Mouse (Mus musculus) adrenal gland, postnatal 4 days (tissue): ENCODE results near the gene Degs1. TPM values are rescaled to one million over a fixed set of nuclear protein-coding genes. Genes with fewer than 3 reads are reported as not detected.
"Not testable (repeated sequence)": the region's sequence is repeated elsewhere in the genome, so short reads cannot be mapped to it uniquely, and the experiment has no call there.

Experiments used
- DNase-seq, 2 experiments: peaks; one replicate each; pipeline ENCODE4 v3.0.0; 2021 to 2022; ENCODE audit warnings: low spot score in 2 of 2, mixed read lengths in 2 of 2
- long read RNA-seq, 2 experiments: library from polyadenylated mRNA; stranded (forward); transcript quantifications; one replicate each; pipeline ENCODE4 v2.0.0; 2021
- total RNA-seq, 2 experiments: library from RNA; stranded (reverse); gene quantifications; 2 replicates each; pipeline ENCODE4 v1.2.3; 2021

Gene Degs1
- total RNA-seq, result 10 to 100 TPM; 88.7 to 90.2 TPM
- long read RNA-seq, experiment 1, transcript Degs1-201 (3 exons, 2,048 nt), result major isoform, 105 of 125 reads
- long read RNA-seq, experiment 1, partial matches to known transcripts, result 5 of 125 reads
- long read RNA-seq, experiment 1, other reads (novel, unspliced or antisense), result 13 of 125 reads
- long read RNA-seq, experiment 2, transcript Degs1-201 (3 exons, 2,048 nt), result major isoform, 134 of 201 reads
- long read RNA-seq, experiment 2, partial matches to known transcripts, result 11 of 201 reads
- long read RNA-seq, experiment 2, other reads (novel, unspliced or antisense), result 56 of 201 reads

GRCm38 (mm10) chr1:182282091-182283075 is at the start of gene Degs1:
Gene Degs1, minus strand, starts transcription at chr1:182282804.
- peak; percentile 93 for DNase-seq

- DNase-seq, result no peak
These were observed 43.3 kb upstream of the Degs1 start for GRCm38 (mm10) chr1:182325919-182326318.

- DNase-seq, result no peak
These were observed 41.9 kb upstream of the Degs1 start for GRCm38 (mm10) chr1:182324552-182324951.

- DNase-seq, result no peak
These were observed 40.5 kb upstream of the Degs1 start for GRCm38 (mm10) chr1:182323139-182323538.

- DNase-seq, result no peak
These were observed 31.6 kb upstream of the Degs1 start for GRCm38 (mm10) chr1:182314201-182314600.

- DNase-seq, result no peak
These were observed 30.6 kb upstream of the Degs1 start for GRCm38 (mm10) chr1:182313181-182313580.

- DNase-seq, result no peak
These were observed 28.8 kb upstream of the Degs1 start for GRCm38 (mm10) chr1:182311376-182311775.

- DNase-seq, result no peak
These were observed 27.7 kb upstream of the Degs1 start for GRCm38 (mm10) chr1:182310316-182310715.

GRCm38 (mm10) chr1:182309403-182309802 is 26.8 kb upstream of the Degs1 start:
- DNase-seq, result no peak

- DNase-seq, result no peak
These were observed 20.3 kb upstream of the Degs1 start for GRCm38 (mm10) chr1:182302916-182303315.

GRCm38 (mm10) chr1:182302176-182302870 is 19.7 kb upstream of the Degs1 start:
- DNase-seq, result no peak

- DNase-seq, result no peak
These were observed 15.2 kb upstream of the Degs1 start for GRCm38 (mm10) chr1:182297821-182298220.

- no peak for DNase-seq
These were observed 14.6 kb upstream of the Degs1 start for GRCm38 (mm10) chr1:182297246-182297645.

GRCm38 (mm10) chr1:182296816-182297215 is 14.2 kb upstream of the Degs1 start:
- DNase-seq, result no peak

GRCm38 (mm10) chr1:182296141-182296540 is 13.5 kb upstream of the Degs1 start:
- DNase-seq, result no peak

- DNase-seq, result no peak
These were observed 9.7 kb upstream of the Degs1 start for GRCm38 (mm10) chr1:182292291-182292690.

- not testable (repeated sequence) for DNase-seq
These were observed 8.1 kb upstream of the Degs1 start for GRCm38 (mm10) chr1:182290741-182291140.

- DNase-seq, result no peak
These were observed 7.2 kb upstream of the Degs1 start for GRCm38 (mm10) chr1:182289781-182290180.

GRCm38 (mm10) chr1:182288601-182289000 is 6.0 kb upstream of the Degs1 start:
- no peak for DNase-seq

GRCm38 (mm10) chr1:182287781-182288180 is 5.2 kb upstream of the Degs1 start:
- DNase-seq, result no peak

GRCm38 (mm10) chr1:182284795-182285194 is 2.2 kb upstream of the Degs1 start:
- DNase-seq, result no peak
